Mouse (Mus musculus) adipocyte (in vitro differentiated cells): ENCODE data around the gene Gm20816.
"Not testable (repeated sequence)": the region's sequence is repeated elsewhere in the genome, so short reads cannot be mapped to it uniquely, and the experiment has no call there.

Experiments
- DNase-seq: peaks from one replicate; pipeline ENCODE4 v3.0.0-alpha.2; 2016; ENCODE audit warnings: low spot score

Gm20816 gene

GRCm38 (mm10) chrY:68537655-68538054, at the start of gene Gm20816:
Gm20816 (plus strand) TSS chrY:68537955.
- DNase-seq: not testable (repeated sequence)
